31 mouse cellular contexts compared by ENCODE assay signal in genomic region chr5:86926426-86926825, GRCm38 (mm10). TPM values are rescaled to one million over a fixed set of nuclear protein-coding genes. Genes with fewer than 3 reads are reported as not detected.
A peak's percentile ranks its signal among the peaks of the same experiment; 100 is the strongest.
DNase-seq lines count a peak whose midpoint lies in the region; ATAC-seq and TF ChIP-seq lines count a peak whose summit lies in the region.
"Had no signal": no experiment of that assay in that cellular context is flagged by ENCODE, and none has a peak within 500 bp of the region (broad histone marks: within the 10 kb centered on the region; RNA-seq: fewer than 3 reads in every experiment).

Ugt2b1 (minus strand) TSS chr5:86926530.

- H3K4me1 ChIP-seq in liver, adult 2 months (ENCODE audit: control insufficient read depth, insufficient read depth, low read length) = peaks cover 2% of the 10 kb centered on the region; the same call in 1 of the 2 replicates
- H3K4me1 ChIP-seq in liver, embryonic 12.5 days = no peaks in the 10 kb centered on the region
- H3K4me1 ChIP-seq in liver, embryonic 15.5 days (replicated peaks) = no peaks in the 10 kb centered on the region
- H3K4me1 ChIP-seq in liver, embryonic 11.5 days (replicated peaks; ENCODE audit: control insufficient read depth, insufficient read depth, low read length) = no peaks in the 10 kb centered on the region
- H3K4me1 ChIP-seq: embryonic facial prominence, embryonic 13.5 days; embryonic facial prominence, embryonic 15.5 days; forebrain, embryonic 10.5 days; forebrain, embryonic 12.5 days had no signal

- TF ChIP-seq POLR2A in liver, adult 2 months (IDR thresholded peaks at IDR 0.05; ENCODE audit: extremely low read depth, insufficient read depth, low read length) = no peak

- H3K27ac ChIP-seq in liver, adult 2 months (replicated peaks; ENCODE audit: insufficient read depth, low read depth, low read length) = peak within 1 kb of the TSS; percentile 99
- H3K27ac ChIP-seq in liver, embryonic 12.5 days = no peak within 1 kb of the TSS
- no peak within 1 kb of the TSS for H3K27ac ChIP-seq in liver, embryonic 15.5 days (replicated peaks)
- no peak within 1 kb of the TSS for H3K27ac ChIP-seq in liver, embryonic 11.5 days (ENCODE audit: low read depth, low read length)
- H3K27ac ChIP-seq: embryonic facial prominence, embryonic 13.5 days; embryonic facial prominence, embryonic 15.5 days; forebrain, embryonic 10.5 days; forebrain, embryonic 12.5 days had no signal

- no peak for TF ChIP-seq CTCF in liver, adult 2 months (IDR thresholded peaks at IDR 0.05; ENCODE audit: low read depth, low read length)

- no peaks in the 10 kb centered on the region for H3K9me3 ChIP-seq in liver, embryonic 12.5 days (replicated peaks)
- H3K9me3 ChIP-seq in liver, embryonic 15.5 days (replicated peaks) = no peaks in the 10 kb centered on the region
- H3K9me3 ChIP-seq in liver, embryonic 11.5 days (ENCODE audit: control insufficient read depth, low read length) = no peaks in the 10 kb centered on the region
- H3K9me3 ChIP-seq: embryonic facial prominence, embryonic 13.5 days; embryonic facial prominence, embryonic 15.5 days; forebrain, embryonic 10.5 days; forebrain, embryonic 12.5 days; G1E had no signal

- peak within 1 kb of the TSS; percentile 98 for H3K9ac ChIP-seq in liver, adult 2 months (ENCODE audit: low read depth, low read length)
- no peak within 1 kb of the TSS for H3K9ac ChIP-seq in liver, embryonic 12.5 days
- H3K9ac ChIP-seq in liver, embryonic 15.5 days = no peak within 1 kb of the TSS
- no peak within 1 kb of the TSS for H3K9ac ChIP-seq in liver, embryonic 11.5 days (ENCODE audit: low read depth, low read length)
- H3K9ac ChIP-seq: embryonic facial prominence, embryonic 13.5 days; embryonic facial prominence, embryonic 15.5 days; forebrain, embryonic 12.5 days had no signal

- H3K79me2 ChIP-seq in liver, adult 2 months (ENCODE audit: control insufficient read depth, insufficient read depth, low read length) = no peaks in the 10 kb centered on the region; the same call in 1 of the 2 replicates

- peaks cover 3% of the 10 kb centered on the region for H3K36me3 ChIP-seq in liver, adult 2 months (ENCODE audit: control insufficient read depth, insufficient read depth, low read length)
- no peaks in the 10 kb centered on the region for H3K36me3 ChIP-seq in liver, embryonic 12.5 days
- H3K36me3 ChIP-seq in liver, embryonic 15.5 days (replicated peaks) = no peaks in the 10 kb centered on the region
- no peaks in the 10 kb centered on the region for H3K36me3 ChIP-seq in liver, embryonic 11.5 days (ENCODE audit: control insufficient read depth, insufficient read depth, low read length)
- H3K36me3 ChIP-seq: embryonic facial prominence, embryonic 13.5 days; embryonic facial prominence, embryonic 15.5 days; forebrain, embryonic 10.5 days; forebrain, embryonic 12.5 days; G1E had no signal

- WGBS in liver, adult 2 months = 16% methylated on average over 2 of the region's 2 CpGs
- 43% methylated on average over 2 of the region's 2 CpGs for WGBS in liver, embryonic 12.5 days (ENCODE audit: insufficient replicate concordance)
- WGBS in liver, embryonic 15.5 days (ENCODE audit: insufficient replicate concordance) = 47% methylated on average over 2 of the region's 2 CpGs
- WGBS in liver, embryonic 11.5 days = 69% methylated on average over 2 of the region's 2 CpGs

- DNase-seq in adrenal gland, postnatal 14 days = no peak
- DNase-seq in adrenal gland, postnatal 10 days = no peak
- peak; percentile 96 for DNase-seq in liver, adult 2 months (ENCODE audit: extremely low read depth, low read depth, low spot score)
- no peak for DNase-seq in liver, embryonic 11.5 days (ENCODE audit: low spot score)
- DNase-seq in cerebellum, postnatal 25 days = no peak
- DNase-seq: adrenal gland, adult 8-10 months; adrenal gland, postnatal 36 days; B cell, adult 2 months; cerebellum, adult 11-12 months; cerebellum, adult 2 months; cerebellum, adult 9-10 months; cerebellum, postnatal 10 days; cerebellum, postnatal 36 days; embryo, embryonic 11 days had no signal

- no peaks in the 10 kb centered on the region for H3K27me3 ChIP-seq in liver, adult 2 months (ENCODE audit: control insufficient read depth, insufficient read depth, low read length)
- no peaks in the 10 kb centered on the region for H3K27me3 ChIP-seq in liver, embryonic 12.5 days (replicated peaks)
- H3K27me3 ChIP-seq in liver, embryonic 15.5 days = no peaks in the 10 kb centered on the region
- H3K27me3 ChIP-seq in liver, embryonic 11.5 days (replicated peaks; ENCODE audit: control insufficient read depth, insufficient read depth, low read length) = no peaks in the 10 kb centered on the region
- H3K27me3 ChIP-seq: CH12.LX; embryonic facial prominence, embryonic 13.5 days; embryonic facial prominence, embryonic 15.5 days; forebrain, embryonic 12.5 days had no signal

- no peak within 1 kb of the TSS for H3K4me2 ChIP-seq in liver, embryonic 12.5 days
- H3K4me2 ChIP-seq in liver, embryonic 15.5 days = no peak within 1 kb of the TSS
- no peak within 1 kb of the TSS for H3K4me2 ChIP-seq in liver, embryonic 11.5 days
- H3K4me2 ChIP-seq: embryonic facial prominence, embryonic 13.5 days; embryonic facial prominence, embryonic 15.5 days; forebrain, embryonic 12.5 days had no signal

- no peak for ATAC-seq in liver, embryonic 12.5 days
- ATAC-seq in liver, embryonic 15.5 days (ENCODE audit: insufficient read depth) = peak; percentile 64; the same call in 1 of the 2 replicates
- no peak for ATAC-seq in liver, embryonic 11.5 days (replicated peaks; ENCODE audit: low FRiP score)
- ATAC-seq: activated CD4-positive, CD25-positive, alpha-beta regulatory T cell, adult 4 months; CD4-positive, CD25-positive, alpha-beta regulatory T cell, adult 4 months; forebrain, embryonic 14.5 days; forebrain, embryonic 16.5 days; Patski had no signal

- H3K4me3 ChIP-seq in liver, adult 2 months (ENCODE audit: insufficient read depth, low read depth, low read length) = peak within 1 kb of the TSS; percentile 75
- no peak within 1 kb of the TSS for H3K4me3 ChIP-seq in liver, embryonic 12.5 days
- H3K4me3 ChIP-seq in liver, embryonic 15.5 days (replicated peaks) = no peak within 1 kb of the TSS
- H3K4me3 ChIP-seq in liver, embryonic 11.5 days (ENCODE audit: low read depth, low read length) = no peak within 1 kb of the TSS
- H3K4me3 ChIP-seq: embryonic facial prominence, embryonic 13.5 days; embryonic facial prominence, embryonic 15.5 days; erythroblast, embryonic 14.5 days; forebrain, embryonic 10.5 days; forebrain, embryonic 12.5 days had no signal

RNA-seq across cellular contexts. Expression of gene Ugt2b1, which starts in this region (rescaled TPM):
- total RNA-seq in adrenal gland, postnatal 14 days (2021) = 0.68 and 22.2 TPM in 2 replicates
- total RNA-seq in adrenal gland, postnatal 10 days (2021) = 10 to 100 TPM in 1 of 2 experiments, 1 to 10 TPM in 1; 8.2 to 18.2 TPM
- total RNA-seq in liver, adult 2 months (2014; rRNA removed) = 327 and 562 TPM in 2 replicates
- polyA plus RNA-seq in liver, adult 2 months (2012; rRNA removed) = 81.8 and 100 TPM in 2 replicates
- polyA plus RNA-seq in liver, embryonic 12.5 days (2016; fragmentation: Nextera tagmentation; extraction: Ambion mirVana) = 0.05 TPM in 1 of 2 replicates, not detected in the other
- polyA plus RNA-seq in liver, embryonic 15.5 days (2015; fragmentation: Nextera tagmentation; extraction: Ambion mirVana) = 0.47 and 0.92 TPM in 2 replicates
- 0.12 TPM in 1 of 2 replicates, not detected in the other for polyA plus RNA-seq in liver, embryonic 11.5 days (2014; fragmentation: Nextera tagmentation; extraction: Ambion mirVana)
- total RNA-seq: adrenal gland, adult 18-20 months; CH12.LX; common myeloid progenitor, adult 5-6 weeks had no signal
- polyA plus RNA-seq: activated CD4-positive, CD25-positive, alpha-beta regulatory T cell, adult 4 months; CD4-positive, CD25-positive, alpha-beta regulatory T cell, adult 4 months; cerebellum, adult 2 months; embryonic facial prominence, embryonic 11.5 days; embryonic facial prominence, embryonic 13.5 days; embryonic facial prominence, embryonic 15.5 days; erythroblast, embryonic 14.5 days; forebrain, embryonic 10.5 days; forebrain, embryonic 12.5 days; forebrain, embryonic 14.5 days; forebrain, embryonic 16.5 days; G1E; Patski had no signal

Comparison
In these comparisons a context has a peak if more than half of its experiments do, and no peak if none do; other contexts are left out.
1. RNA of gene Ugt2b1 (total RNA-seq): 327 to 562 TPM in liver, adult 2 months; 0.68 to 22.2 TPM in adrenal gland, postnatal 14 days and 8.2 to 18.2 TPM in adrenal gland, postnatal 10 days; every median in the first group is over 10 times any median in the second.
2. RNA of gene Ugt2b1 (polyA plus RNA-seq): 81.8 to 100 TPM in liver, adult 2 months; 0.47 to 0.92 TPM in liver, embryonic 15.5 days, 0.05 TPM in liver, embryonic 12.5 days and 0.12 TPM in liver, embryonic 11.5 days; every median in the first group is over 10 times any median in the second.
3. Peak in ATAC-seq in liver, embryonic 15.5 days; RNA of the gene not detected or under 1 TPM.